Mouse (Mus musculus) limb, embryonic 13.5 days (tissue): ENCODE results near the gene Gm26657. TPM values are rescaled to one million over a fixed set of nuclear protein-coding genes. Genes with fewer than 3 reads are reported as not detected.

Experiments used
- ATAC-seq: fragments of 200-750 bp; cut with Nextera tagmentation; 2 replicates; pipeline ENCODE4 v1.8.0; 2017; ENCODE audit warnings: low read depth, moderate number of reproducible peaks, moderate TSS enrichment; ENCODE audit not compliant: low FRiP score
- H3K27ac ChIP-seq: fragments of 300-500 bp; sonication (generic); 2 replicates; pipeline ENCODE4 v1.5.1; 2015; ENCODE audit warnings: inconsistent platforms, mild to moderate bottlenecking, moderate library complexity
- H3K27me3 ChIP-seq: fragments of 300-500 bp; sonication (generic); 2 replicates; pipeline ENCODE4 v1.6.1; 2015; ENCODE audit warnings: mild to moderate bottlenecking, inconsistent platforms
- H3K36me3 ChIP-seq: fragments of 300-500 bp; sonication (generic); 2 replicates; pipeline ENCODE4 v1.6.1; 2015; ENCODE audit warnings: inconsistent platforms, mild to moderate bottlenecking, moderate library complexity
- H3K4me1 ChIP-seq: fragments of 300-500 bp; sonication (generic); 2 replicates; pipeline ENCODE4 v1.6.1; 2015; ENCODE audit warnings: inconsistent platforms
- H3K4me2 ChIP-seq: fragments of 300-500 bp; sonication (generic); replicated peaks from 2 replicates; pipeline ENCODE4 v1.6.1; 2015; ENCODE audit warnings: inconsistent platforms, mild to moderate bottlenecking, moderate library complexity
- H3K4me3 ChIP-seq: fragments of 300-500 bp; sonication (generic); 2 replicates; pipeline ENCODE4 v1.5.1; 2015; ENCODE audit warnings: moderate library complexity, mild to moderate bottlenecking, inconsistent platforms
- H3K9ac ChIP-seq: fragments of 300-500 bp; sonication (generic); 2 replicates; pipeline ENCODE4 v1.6.1; 2015; ENCODE audit warnings: mild to moderate bottlenecking, inconsistent platforms
- H3K9me3 ChIP-seq: fragments of 300-500 bp; sonication (generic); 2 replicates; pipeline ENCODE4 v1.6.1; 2016; ENCODE audit warnings: inconsistent platforms
- WGBS: fragments of 180-500 bp; shearing (Covaris S2); methylation state at CpG from one replicate; pipeline ENCODE4 v1.1.7; 2015; 5-methylcytosine and 5-hydroxymethylcytosine counted together
- polyA plus RNA-seq: library from polyadenylated mRNA; unstranded; fragments of >200 nt; fragmentation: Nextera tagmentation; extraction: Ambion mirVana; gene quantifications from 2 replicates; pipeline ENCODE4 v1.2.1, GENCODE M21; 2015

The Gm26657 gene
- polyA plus RNA-seq = not detected in 2 replicates

- Histone ChIP-seq H3K27me3 (no peaks in the 10 kb centered on the region), H3K4me2 (no peak within 1 kb of the TSS), H3K9ac (no peak within 1 kb of the TSS), H3K36me3 (peaks cover 15% of the 10 kb centered on the region), H3K4me1 (no peaks in the 10 kb centered on the region), H3K4me3 (no peak within 1 kb of the TSS), H3K9me3 (no peaks in the 10 kb centered on the region), H3K27ac (no peak within 1 kb of the TSS)
- WGBS = 88% methylated on average over 18 of the region's 18 CpGs
- ATAC-seq = no peak
Measured at GRCm38 (mm10) chr4:56740020-56740485, at the start of gene Gm26657. Gene Gm26657 (plus strand): TSS chr4:56740070.

DNA sequence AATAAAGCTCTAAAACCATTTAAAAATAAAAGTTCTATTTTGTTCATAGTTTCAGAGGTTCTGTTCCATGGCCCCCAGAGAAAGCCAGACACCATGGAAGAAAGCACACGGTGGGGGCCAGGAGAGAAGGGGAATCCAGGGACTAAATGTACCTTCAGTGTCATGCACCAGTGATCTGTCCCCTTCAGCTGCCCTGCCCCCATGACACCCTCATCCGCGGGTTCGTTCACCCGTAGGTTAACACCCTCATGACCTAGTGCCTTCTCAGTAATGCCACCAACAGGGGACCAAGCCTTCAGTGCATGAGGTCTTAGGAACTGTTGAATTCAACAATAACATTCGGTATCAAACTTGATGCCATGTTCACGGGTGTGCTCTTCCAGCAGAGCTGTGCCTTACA lies 43.5 kb upstream of the Gm26657 start:
- no peaks in the 10 kb centered on the region for H3K9me3 ChIP-seq
- no peaks in the 10 kb centered on the region for H3K4me1 ChIP-seq
- no peak overlapping the region for H3K4me2 ChIP-seq
- 77% methylated on average over 7 of the region's 7 CpGs for WGBS
- ATAC-seq = no peak
- no peaks in the 10 kb centered on the region for H3K27me3 ChIP-seq
- no peak overlapping the region for H3K9ac ChIP-seq
- no peak overlapping the region for H3K27ac ChIP-seq
- H3K36me3 ChIP-seq = no peaks in the 10 kb centered on the region
- H3K4me3 ChIP-seq = no peak overlapping the region

DNA sequence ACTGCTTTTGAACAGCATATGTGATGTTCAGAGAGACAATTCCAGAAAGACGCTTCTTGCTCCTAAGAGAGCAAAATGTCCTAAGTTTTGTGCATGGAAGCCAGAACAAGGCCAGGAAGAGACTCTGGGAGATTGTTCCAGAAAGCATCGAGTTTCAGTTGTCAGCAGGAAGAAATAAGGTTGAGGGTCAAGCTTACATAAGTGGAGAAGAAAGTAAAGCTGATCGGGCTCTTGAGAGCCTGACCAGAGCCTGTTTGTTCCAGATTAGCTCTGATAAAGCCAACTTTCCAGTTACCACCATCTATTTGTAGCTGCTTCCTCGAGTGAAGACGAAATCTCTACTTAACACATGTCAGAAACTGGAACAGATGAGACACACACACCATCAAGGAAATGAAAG lies 41.2 kb upstream of the Gm26657 start:
- Histone ChIP-seq H3K36me3 (no peaks in the 10 kb centered on the region), H3K4me1 (no peaks in the 10 kb centered on the region), H3K4me3 (no peak overlapping the region), H3K9me3 (no peaks in the 10 kb centered on the region), H3K27me3 (no peaks in the 10 kb centered on the region), H3K9ac (no peak overlapping the region), H3K27ac (no peak overlapping the region), H3K4me2 (no peak overlapping the region)
- 63% methylated on average over 5 of the region's 5 CpGs for WGBS
- ATAC-seq = no peak

DNA sequence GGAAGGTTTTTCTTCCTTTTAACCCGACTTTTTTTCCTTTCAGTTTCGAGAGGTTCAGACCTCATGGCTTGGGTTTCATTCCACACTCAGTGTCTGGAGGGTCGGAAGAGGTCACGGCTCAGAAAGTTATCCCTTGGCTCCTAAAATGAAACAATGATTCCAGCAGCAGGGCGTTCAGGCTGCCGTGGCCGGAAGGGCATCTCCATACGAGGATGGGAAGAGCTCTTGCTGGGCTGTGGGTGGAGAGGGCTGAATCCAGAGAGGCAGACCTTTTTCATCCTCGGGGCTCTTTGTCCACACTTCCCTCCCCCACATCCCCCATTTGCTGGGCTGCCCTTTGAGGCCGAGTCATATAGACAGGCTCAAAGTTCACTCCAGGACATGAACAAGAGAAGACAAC lies 37.6 kb upstream of the Gm26657 start:
- no peaks in the 10 kb centered on the region for H3K9me3 ChIP-seq
- H3K36me3 ChIP-seq = no peaks in the 10 kb centered on the region
- H3K27me3 ChIP-seq = no peaks in the 10 kb centered on the region
- no peak overlapping the region for H3K4me3 ChIP-seq
- H3K4me1 ChIP-seq = no peaks in the 10 kb centered on the region
- H3K27ac ChIP-seq = no peak overlapping the region
- H3K9ac ChIP-seq = peak overlapping the region; percentile 31; the same call in 1 of the 2 replicates
- ATAC-seq = no peak
- H3K4me2 ChIP-seq = no peak overlapping the region
- 36% methylated on average over 10 of the region's 10 CpGs for WGBS

DNA sequence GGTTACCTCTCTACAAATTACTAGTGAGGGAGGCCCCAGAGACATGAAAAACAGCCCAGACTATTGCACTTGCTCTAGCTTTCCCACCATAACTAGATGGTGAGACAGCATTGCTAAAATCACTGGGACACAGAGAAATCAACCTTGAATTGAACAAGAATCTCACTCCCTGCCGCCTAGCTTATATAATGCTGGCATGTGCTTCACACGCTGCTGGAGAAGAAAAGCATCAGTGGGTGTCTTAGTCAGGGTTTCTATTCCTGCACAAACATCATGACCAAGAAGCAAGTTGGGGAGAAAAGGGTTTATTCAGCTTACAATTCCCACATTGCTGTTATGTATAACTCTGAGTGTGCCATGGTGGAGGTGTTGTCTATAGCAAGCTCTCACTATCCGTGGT lies 26.7 kb upstream of the Gm26657 start:
- ATAC-seq = no peak
- H3K9me3 ChIP-seq = no peaks in the 10 kb centered on the region
- H3K4me3 ChIP-seq = no peak overlapping the region
- H3K27ac ChIP-seq = no peak overlapping the region
- no peaks in the 10 kb centered on the region for H3K36me3 ChIP-seq
- H3K27me3 ChIP-seq = no peaks in the 10 kb centered on the region
- no peak overlapping the region for H3K4me2 ChIP-seq
- peaks cover 8% of the 10 kb centered on the region for H3K4me1 ChIP-seq
- H3K9ac ChIP-seq = no peak overlapping the region
- 93% methylated on average over 3 of the region's 3 CpGs for WGBS

- WGBS = 63% methylated on average over 5 of the region's 5 CpGs
- Histone ChIP-seq H3K4me1 (peaks cover 22% of the 10 kb centered on the region), H3K9ac (no peak overlapping the region)
Measured at GRCm38 (mm10) chr4:56716801-56717200, 23.1 kb upstream of the Gm26657 start.

GRCm38 (mm10) chr4:56717932-56718331 lies 21.9 kb upstream of the Gm26657 start:
- H3K36me3 ChIP-seq = no peaks in the 10 kb centered on the region
- H3K27ac ChIP-seq = no peak overlapping the region
- H3K27me3 ChIP-seq = no peaks in the 10 kb centered on the region
- WGBS = 85% methylated on average over 3 of the region's 3 CpGs
- H3K4me3 ChIP-seq = no peak overlapping the region
- no peak overlapping the region for H3K4me2 ChIP-seq
- no peak overlapping the region for H3K9ac ChIP-seq
- ATAC-seq = no peak
- no peaks in the 10 kb centered on the region for H3K9me3 ChIP-seq
- peaks cover 22% of the 10 kb centered on the region for H3K4me1 ChIP-seq

More at GRCm38 (mm10) chr4:56716801-56717200, 23.1 kb upstream of the Gm26657 start:
- ATAC-seq = no peak
- no peak overlapping the region for H3K27ac ChIP-seq
- H3K27me3 ChIP-seq = no peaks in the 10 kb centered on the region
- no peaks in the 10 kb centered on the region for H3K9me3 ChIP-seq
- H3K4me3 ChIP-seq = no peak overlapping the region
- H3K4me2 ChIP-seq = no peak overlapping the region
- no peaks in the 10 kb centered on the region for H3K36me3 ChIP-seq

DNA sequence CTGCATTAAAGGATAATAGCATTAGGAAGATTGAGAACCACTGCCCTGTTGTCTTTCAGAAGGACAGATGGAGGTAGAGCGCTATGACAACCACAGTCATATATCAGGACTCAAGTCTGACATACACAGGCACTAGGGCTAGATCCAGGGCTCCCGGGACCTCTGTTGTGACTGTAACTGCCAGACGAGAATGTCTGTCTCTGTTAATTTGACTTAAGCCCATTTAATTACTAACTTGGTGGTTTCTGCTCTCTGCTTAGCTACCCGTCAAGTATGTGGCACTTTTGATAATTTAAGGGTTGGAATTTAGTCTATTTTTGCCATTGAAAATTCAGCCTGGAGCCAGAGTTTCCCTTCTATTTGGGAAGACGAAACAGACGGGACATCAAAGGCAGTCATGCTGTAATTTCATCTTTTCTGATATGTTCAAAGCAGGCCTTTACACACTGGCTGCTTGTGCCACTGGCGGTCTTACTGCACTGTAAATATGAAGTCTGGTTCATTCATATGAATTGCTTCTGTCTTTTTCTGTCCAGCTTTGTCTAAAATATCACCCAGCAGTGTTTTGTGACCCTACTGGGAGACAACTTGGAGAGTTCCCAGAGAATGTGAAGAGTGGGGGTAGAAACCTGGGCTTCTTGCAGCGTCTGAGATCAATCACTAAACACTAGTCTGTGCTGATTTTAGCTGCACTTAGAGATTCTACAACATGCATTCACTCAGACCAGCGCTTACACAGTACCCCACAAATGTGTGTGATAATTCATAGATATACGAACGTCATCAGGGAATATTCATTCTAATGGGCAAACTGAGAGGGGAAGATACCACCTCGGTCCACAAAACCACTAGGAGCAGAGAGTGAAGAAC lies 21.1 kb upstream of the Gm26657 start:
- no peaks in the 10 kb centered on the region for H3K36me3 ChIP-seq
- peaks cover 22% of the 10 kb centered on the region for H3K4me1 ChIP-seq

GRCm38 (mm10) chr4:56719456-56719855 lies 20.4 kb upstream of the Gm26657 start:
- H3K36me3 ChIP-seq = no peaks in the 10 kb centered on the region
- 58% methylated on average over 9 of the region's 9 CpGs for WGBS
- ATAC-seq = no peak
- H3K4me1 ChIP-seq = peaks cover 22% of the 10 kb centered on the region
- H3K27ac ChIP-seq = no peak overlapping the region
- H3K4me2 ChIP-seq = no peak overlapping the region
- no peaks in the 10 kb centered on the region for H3K27me3 ChIP-seq
- H3K9me3 ChIP-seq = no peaks in the 10 kb centered on the region
- no peak overlapping the region for H3K4me3 ChIP-seq
- H3K9ac ChIP-seq = no peak overlapping the region

More for the DNA sequence above, 21.1 kb upstream of the Gm26657 start:
- no peak overlapping the region for H3K9ac ChIP-seq
- 52% methylated on average over 12 of the region's 12 CpGs for WGBS
- ATAC-seq = no peak
- no peak overlapping the region for H3K4me2 ChIP-seq
- no peaks in the 10 kb centered on the region for H3K27me3 ChIP-seq
- no peak overlapping the region for H3K27ac ChIP-seq
- no peaks in the 10 kb centered on the region for H3K9me3 ChIP-seq
- H3K4me3 ChIP-seq = no peak overlapping the region

DNA sequence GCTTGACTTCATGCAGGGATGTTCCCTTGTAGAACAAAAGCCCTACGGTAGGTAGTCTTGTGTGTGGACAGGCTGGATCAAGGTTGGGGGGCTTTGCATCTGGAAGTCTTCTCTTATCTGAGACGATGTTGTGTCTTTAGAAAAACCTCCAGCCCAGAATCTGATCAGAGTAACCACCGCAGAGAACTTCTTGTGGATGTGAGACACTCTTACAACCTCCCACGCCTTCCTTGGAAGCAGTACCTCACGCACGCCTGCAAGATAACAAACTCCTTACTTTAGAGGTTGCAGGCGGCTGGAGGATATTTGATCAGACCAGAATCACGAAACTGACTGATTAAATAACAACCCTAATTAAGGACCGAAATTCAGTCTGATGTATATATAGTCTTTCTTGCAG lies 19.5 kb upstream of the Gm26657 start:
- ATAC-seq = no peak
- Histone ChIP-seq H3K9ac (no peak overlapping the region), H3K27ac (no peak overlapping the region), H3K9me3 (no peaks in the 10 kb centered on the region), H3K4me3 (no peak overlapping the region), H3K4me2 (no peak overlapping the region), H3K27me3 (no peaks in the 10 kb centered on the region), H3K36me3 (no peaks in the 10 kb centered on the region), H3K4me1 (peaks cover 22% of the 10 kb centered on the region)
- 81% methylated on average over 9 of the region's 9 CpGs for WGBS

- ATAC-seq = no peak
- H3K4me3 ChIP-seq = no peak overlapping the region
- WGBS = 28% methylated on average over 3 of the region's 3 CpGs
- H3K9ac ChIP-seq = no peak overlapping the region
- H3K4me2 ChIP-seq = no peak overlapping the region
- no peaks in the 10 kb centered on the region for H3K9me3 ChIP-seq
- H3K27ac ChIP-seq = no peak overlapping the region
- H3K27me3 ChIP-seq = no peaks in the 10 kb centered on the region
- peaks cover 22% of the 10 kb centered on the region for H3K4me1 ChIP-seq
- H3K36me3 ChIP-seq = no peaks in the 10 kb centered on the region
Measured at GRCm38 (mm10) chr4:56721469-56721868, 18.4 kb upstream of the Gm26657 start.

GRCm38 (mm10) chr4:56722346-56722745 lies 17.5 kb upstream of the Gm26657 start:
- ATAC-seq = no peak
- H3K27ac ChIP-seq = no peak overlapping the region
- 0 out of 2 replicates have a peak, but pooled peaks cover under 1% of the 10 kb centered on the region for H3K9me3 ChIP-seq
- H3K4me1 ChIP-seq = peaks cover 22% of the 10 kb centered on the region
- H3K4me2 ChIP-seq = no peak overlapping the region
- no peaks in the 10 kb centered on the region for H3K36me3 ChIP-seq
- no peaks in the 10 kb centered on the region for H3K27me3 ChIP-seq
- 71% methylated on average over 6 of the region's 6 CpGs for WGBS
- no peak overlapping the region for H3K9ac ChIP-seq
- no peak overlapping the region for H3K4me3 ChIP-seq
